Mouse (Mus musculus) erythroblast, adult 5-6 weeks (primary cell): ENCODE data around the gene Btbd18. TPM values are rescaled to one million over a fixed set of nuclear protein-coding genes. Genes with fewer than 3 reads are reported as not detected.

Experiments
- ATAC-seq: replicated peaks from 2 replicates; pipeline ENCODE4 v1.8.0; 2016; ENCODE audit warnings: moderate number of reproducible peaks, mild to moderate bottlenecking, moderate TSS enrichment, inconsistent platforms; ENCODE audit not compliant: poor library complexity, low FRiP score, severe bottlenecking
- total RNA-seq, 2 experiments: library from RNA; stranded (forward) in 1 of 2; stranded (reverse) in 1 of 2; fragments of 150-400 nt in 1 of 2; fragments of 200-764, 138-1000 nt in 1 of 2; gene quantifications; 2 replicates each; pipeline versions ENCODE4 v1.2.3 to v1.2.4; 2015 to 2017; ENCODE audit warnings: low replicate concordance in 2 of 2

Gene Btbd18
- total RNA-seq (2015; ENCODE audit: low replicate concordance) (not detected in 2 replicates), total RNA-seq (2017; ENCODE audit: low replicate concordance) (not detected in 2 replicates)

DNA sequence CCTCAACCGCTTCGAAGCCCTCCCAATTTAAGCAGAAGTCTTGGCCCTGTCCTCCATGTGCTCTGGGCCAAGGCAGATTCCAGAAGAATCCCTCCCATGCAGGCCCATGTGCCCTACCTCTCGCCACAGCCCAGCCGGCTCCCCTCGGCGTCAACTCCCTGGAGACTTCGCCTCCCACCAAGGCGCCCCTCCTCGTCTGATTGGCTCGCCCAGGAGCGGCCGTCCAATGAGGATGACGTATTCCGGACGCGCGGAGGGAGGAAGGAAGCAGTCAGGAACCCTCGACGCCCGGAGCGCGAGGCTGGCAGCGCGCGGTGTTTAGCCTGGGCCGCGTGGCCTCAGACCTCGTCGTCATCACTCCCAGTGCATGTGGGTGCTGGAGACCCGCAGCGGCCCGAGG lies at the start of gene Btbd18:
TSS of gene Btbd18 (plus strand) at position 274 of the 400 bp plus-strand sequence.
- ATAC-seq = no peak

- ATAC-seq = no peak
Measured at GRCm38 (mm10) chr2:84612764-84613163, 46.1 kb upstream of the Btbd18 start.

DNA sequence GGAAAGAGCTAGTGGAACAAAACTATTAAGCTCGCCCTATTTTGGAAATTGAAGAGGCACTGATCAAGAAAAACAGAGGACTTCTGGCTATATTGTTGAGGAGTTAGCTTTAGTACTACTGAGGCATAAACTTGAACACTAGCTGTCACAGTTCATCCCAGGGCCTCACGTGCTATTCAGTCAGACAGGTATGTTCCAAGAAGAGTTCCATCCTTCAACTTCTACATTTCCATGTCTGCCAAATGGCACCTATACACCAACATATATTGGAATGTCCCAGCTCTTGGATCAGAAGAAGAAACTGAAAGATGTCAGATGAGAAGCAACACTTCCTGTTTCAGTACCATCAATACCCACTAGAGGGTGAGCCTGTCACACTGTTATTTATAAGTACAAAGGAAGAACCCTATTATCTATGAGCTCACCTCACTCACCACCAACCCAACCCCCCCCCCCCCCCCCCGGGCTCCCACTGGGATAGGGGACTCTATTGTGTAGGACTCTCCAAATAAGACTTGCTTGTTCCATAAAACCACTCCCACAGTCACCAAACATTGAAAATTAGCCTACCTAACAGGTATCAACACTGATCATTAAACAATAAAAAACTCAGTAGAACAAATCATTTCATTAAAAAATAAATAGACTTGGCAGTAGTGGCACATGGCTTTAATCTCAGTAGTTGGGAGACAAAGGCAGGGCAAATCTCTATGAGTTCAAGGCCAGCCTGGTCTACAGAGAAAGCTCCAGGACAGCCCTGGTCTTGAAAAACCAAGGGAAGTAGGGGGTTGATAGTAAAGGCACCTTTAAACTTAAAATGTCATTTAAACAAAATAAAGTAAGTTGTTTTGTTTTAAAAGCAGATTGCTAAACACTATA lies 41.0 kb upstream of the Btbd18 start:
- ATAC-seq = peak; percentile 51; the same call in 1 of the 2 replicates

- ATAC-seq = no peak
Measured at GRCm38 (mm10) chr2:84618914-84619313, 40.0 kb upstream of the Btbd18 start.

DNA sequence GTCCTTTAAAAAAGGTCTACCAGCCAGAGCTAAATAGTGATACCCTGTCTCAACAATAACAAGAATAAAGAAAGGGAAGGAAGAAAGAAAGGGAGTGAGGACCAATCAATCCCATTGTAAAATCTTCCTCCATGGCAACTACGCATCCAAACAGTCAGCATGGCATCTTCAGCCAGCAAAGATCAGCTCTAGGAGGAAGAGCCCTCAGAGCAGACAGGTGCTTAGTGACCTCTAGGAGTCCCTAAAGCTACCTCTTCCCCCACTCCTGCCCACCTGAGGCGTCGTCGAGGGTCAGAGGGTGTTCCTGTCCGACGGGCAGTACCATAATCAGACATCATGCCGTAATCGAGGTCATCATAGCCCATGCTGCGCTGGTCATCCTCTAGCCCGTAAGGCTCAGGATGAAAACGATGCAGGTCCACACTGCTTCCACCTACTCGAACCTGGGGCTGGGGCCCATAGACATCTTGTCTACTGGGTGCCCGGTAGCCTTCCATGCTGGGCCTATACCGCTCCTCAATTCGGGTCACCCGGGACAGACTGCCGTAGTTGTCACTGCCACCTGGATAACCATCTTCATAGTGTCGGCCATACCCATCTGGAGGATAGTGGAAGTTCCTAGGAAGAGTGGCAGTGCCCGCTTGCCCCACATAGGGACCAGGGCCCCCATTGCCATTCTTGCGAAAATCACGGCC lies 39.1 kb upstream of the Btbd18 start:
- ATAC-seq = no peak

GRCm38 (mm10) chr2:84622668-84623067 lies 36.2 kb upstream of the Btbd18 start:
- ATAC-seq = no peak

DNA sequence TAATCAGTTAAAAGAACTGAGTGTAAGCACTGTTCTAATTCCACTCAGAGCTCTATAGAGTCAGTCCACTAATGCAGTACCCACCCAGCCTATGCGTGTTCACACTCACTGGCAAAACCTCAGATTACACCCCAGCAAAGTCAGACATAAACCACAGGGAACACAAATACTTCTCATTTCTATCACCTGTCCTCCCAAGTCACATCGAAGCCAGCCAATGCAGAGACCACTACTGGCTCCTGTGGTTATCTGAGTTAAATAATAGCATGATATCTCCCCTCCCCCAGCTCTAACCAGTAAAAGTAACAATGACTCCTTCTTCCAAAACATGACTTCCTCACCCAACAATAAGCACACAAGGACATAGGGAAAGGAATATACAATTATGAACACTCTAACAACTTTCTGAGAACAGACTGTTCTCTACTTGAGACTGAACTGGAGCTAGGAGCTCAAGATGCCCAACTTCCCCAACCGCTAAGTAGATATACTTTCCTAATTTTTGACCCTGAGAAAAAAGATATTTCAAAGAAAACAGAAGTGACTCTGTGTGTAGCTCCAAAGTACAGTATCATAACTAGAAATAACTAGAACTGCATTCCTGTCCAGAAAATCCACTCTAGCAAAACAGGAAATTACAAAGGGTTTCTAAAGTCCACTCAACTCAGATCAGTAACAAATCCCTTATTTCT lies 35.3 kb upstream of the Btbd18 start:
- ATAC-seq = no peak

DNA sequence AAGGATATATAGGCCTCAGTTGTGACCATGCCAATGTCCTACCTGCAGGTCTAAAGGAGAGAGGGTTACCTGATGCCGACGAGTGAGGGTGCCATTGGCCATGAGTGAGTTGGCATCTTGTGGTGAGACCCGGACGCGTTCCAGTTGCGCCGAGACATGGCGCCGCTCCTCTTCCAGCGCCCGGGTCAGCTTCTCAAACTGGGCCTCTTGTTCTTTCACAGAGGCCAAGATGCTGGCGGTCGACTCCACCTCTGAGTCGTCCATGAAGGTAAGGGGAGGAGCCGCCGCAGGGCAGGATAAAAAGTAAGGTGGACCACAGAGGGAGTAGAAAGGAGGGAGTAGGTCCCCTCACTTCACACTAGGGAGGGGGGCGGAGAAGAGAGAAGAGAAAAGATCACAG lies 34.7 kb upstream of the Btbd18 start:
- ATAC-seq = no peak

GRCm38 (mm10) chr2:84626366-84626975 lies 32.4 kb upstream of the Btbd18 start:
- no peak for ATAC-seq

- ATAC-seq = no peak
Measured at GRCm38 (mm10) chr2:84627036-84627435, 31.8 kb upstream of the Btbd18 start.

DNA sequence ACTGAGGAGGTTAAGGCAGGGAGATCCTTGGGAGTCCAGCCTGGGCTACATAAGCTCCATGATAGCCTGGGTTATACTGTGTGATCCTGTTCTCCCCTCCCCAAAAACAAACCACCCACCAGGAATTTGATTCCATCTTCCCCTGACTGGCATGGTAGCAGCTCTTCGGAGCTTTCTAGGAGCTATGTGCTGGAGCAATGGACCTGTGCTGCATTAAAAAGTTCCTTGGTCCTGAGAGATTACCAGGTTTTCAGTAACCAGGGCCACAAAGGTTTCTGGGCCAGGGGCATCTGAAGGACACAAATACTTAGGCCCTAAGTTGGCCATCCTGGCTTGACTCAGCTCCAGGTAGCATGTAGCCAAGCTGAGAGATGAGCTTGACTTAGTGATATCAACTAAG lies 26.9 kb upstream of the Btbd18 start:
- no peak for ATAC-seq

GRCm38 (mm10) chr2:84632999-84633398 lies 25.9 kb upstream of the Btbd18 start:
- no peak for ATAC-seq

DNA sequence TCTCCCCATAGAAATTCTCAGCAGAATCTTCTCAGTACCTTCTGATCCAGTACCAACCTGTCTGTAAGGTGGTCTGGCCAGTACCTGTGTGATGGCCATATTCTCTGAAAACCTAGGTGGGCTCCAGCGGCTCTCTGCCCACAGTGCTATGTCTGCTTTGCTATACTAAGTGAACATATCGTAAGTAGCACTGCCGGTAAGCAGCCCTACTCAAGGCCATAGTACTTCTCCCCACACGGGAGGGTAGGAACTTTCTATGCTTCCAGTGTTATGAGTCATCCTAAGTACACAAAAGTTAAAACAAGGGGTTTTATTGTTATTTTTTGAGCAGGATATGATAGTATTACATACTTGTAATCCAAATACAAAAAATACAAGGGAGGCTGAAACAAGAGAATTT lies 24.9 kb upstream of the Btbd18 start:
- no peak for ATAC-seq

- no peak for ATAC-seq
Measured at GRCm38 (mm10) chr2:84634934-84635482, 23.9 kb upstream of the Btbd18 start.

DNA sequence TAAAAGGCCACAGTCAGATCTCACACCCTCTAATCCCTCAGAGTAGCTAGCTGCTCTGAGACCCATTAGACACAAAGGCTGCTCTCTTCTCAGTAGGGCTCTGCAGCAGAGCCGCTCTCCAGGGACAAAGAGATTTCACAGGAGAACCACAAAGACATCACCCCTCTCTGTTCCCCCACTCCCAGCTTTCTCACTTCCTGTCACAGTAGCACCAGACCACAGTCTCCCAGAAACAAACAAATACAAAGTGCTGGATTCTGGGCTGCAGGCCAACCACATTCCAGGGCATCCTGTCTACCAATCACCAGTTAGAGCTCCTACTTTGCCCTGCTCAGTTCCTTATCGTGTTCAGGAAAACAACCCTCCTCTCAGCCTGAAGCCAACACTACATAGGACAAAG lies 23.3 kb upstream of the Btbd18 start:
- ATAC-seq = no peak

DNA sequence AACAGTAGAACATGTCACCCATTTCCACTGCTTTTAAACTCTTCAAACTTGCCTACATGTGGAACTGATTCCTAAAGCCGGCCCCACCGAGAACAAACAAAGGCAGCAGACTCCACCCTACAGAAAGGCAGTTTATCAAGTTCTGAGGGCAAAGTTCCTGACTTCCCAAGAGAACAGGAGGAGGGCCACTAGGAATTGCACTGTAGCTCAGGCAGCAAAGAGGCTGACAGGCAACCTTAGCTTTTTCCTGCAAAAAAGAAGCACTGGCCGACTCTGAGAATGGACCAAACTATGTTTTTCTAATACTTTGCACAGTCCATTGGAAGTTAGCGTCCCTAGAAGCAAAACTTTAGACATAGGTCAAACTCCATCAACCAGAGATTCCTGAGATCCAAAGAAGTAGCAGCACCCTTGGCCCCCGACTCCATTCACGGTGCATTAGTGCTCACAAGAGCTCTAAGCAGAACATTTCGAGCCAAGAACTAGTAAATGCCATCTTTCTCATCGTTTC lies 22.6 kb upstream of the Btbd18 start:
- no peak for ATAC-seq

- ATAC-seq = no peak
Measured at GRCm38 (mm10) chr2:84637452-84638165, 21.3 kb upstream of the Btbd18 start.

- ATAC-seq = no peak
Measured at GRCm38 (mm10) chr2:84638428-84639220, 20.3 kb upstream of the Btbd18 start.
